Mouse (Mus musculus): ENCODE data around the gene Gm20518. TPM values are rescaled to one million over a fixed set of nuclear protein-coding genes. Genes with fewer than 3 reads are reported as not detected.
A peak's percentile ranks its signal among the peaks of the same experiment; 100 is the strongest.

Gm20518 gene
- total RNA-seq, 1 experiment from 2014 or later, result not detected

- no peak for ATAC-seq (replicated peaks in 1 of 2; ENCODE audit: insufficient read depth in 1 of 2, low FRiP score in 2 of 2, low TSS enrichment in 1 of 2, low read depth in 1 of 2, poor library complexity in 2 of 2, severe bottlenecking in 2 of 2)
These were observed 23.1 kb upstream of the Gm20518 start, which contains the start of gene Gsc2 for GRCm38 (mm10) chr16:17914307-17915249. TSS of gene Gsc2 (minus strand) at chr16:17915059.

GRCm38 (mm10) chr16:17911052-17911595 lies 19.7 kb upstream of the Gm20518 start, which contains the start of gene Ess2:
TSS of gene Ess2 (minus strand) at chr16:17911348.
- ATAC-seq (replicated peaks in 1 of 2; ENCODE audit: insufficient read depth in 1 of 2, low FRiP score in 2 of 2, low TSS enrichment in 1 of 2, low read depth in 1 of 2, poor library complexity in 2 of 2, severe bottlenecking in 2 of 2), result peak; percentile 95 to 98

GRCm38 (mm10) chr16:17898462-17898861 lies 7.0 kb upstream of the Gm20518 start, which contains the start of the genes Dgcr2 and Tssk2:
TSS of gene Dgcr2 (minus strand) at chr16:17898562.
TSS of gene Tssk2 (plus strand) at chr16:17898637.
- no peak for ATAC-seq (replicated peaks in 1 of 2; ENCODE audit: insufficient read depth in 1 of 2, low FRiP score in 2 of 2, low TSS enrichment in 1 of 2, low read depth in 1 of 2, poor library complexity in 2 of 2, severe bottlenecking in 2 of 2)

- ATAC-seq (replicated peaks in 1 of 2; ENCODE audit: insufficient read depth in 1 of 2, low FRiP score in 2 of 2, low TSS enrichment in 1 of 2, low read depth in 1 of 2, poor library complexity in 2 of 2, severe bottlenecking in 2 of 2), result no peak
These were observed 4.6 kb upstream of the Gm20518 start for GRCm38 (mm10) chr16:17896091-17896490.

GRCm38 (mm10) chr16:17893923-17894322 lies 2.5 kb upstream of the Gm20518 start, which contains the start of gene Tssk1:
TSS of gene Tssk1 (plus strand) at chr16:17894223.
- no peak for ATAC-seq (replicated peaks in 1 of 2; ENCODE audit: insufficient read depth in 1 of 2, low FRiP score in 2 of 2, low TSS enrichment in 1 of 2, low read depth in 1 of 2, poor library complexity in 2 of 2, severe bottlenecking in 2 of 2)

GRCm38 (mm10) chr16:17892606-17893005 lies 1.1 kb upstream of the Gm20518 start:
- no peak for ATAC-seq (replicated peaks in 1 of 2; ENCODE audit: insufficient read depth in 1 of 2, low FRiP score in 2 of 2, low TSS enrichment in 1 of 2, low read depth in 1 of 2, poor library complexity in 2 of 2, severe bottlenecking in 2 of 2)

GRCm38 (mm10) chr16:17890917-17891566 lies 429 bp downstream of the Gm20518 start:
- peak; percentile 19 to 36 for ATAC-seq (replicated peaks in 1 of 2; ENCODE audit: insufficient read depth in 1 of 2, low FRiP score in 2 of 2, low TSS enrichment in 1 of 2, low read depth in 1 of 2, poor library complexity in 2 of 2, severe bottlenecking in 2 of 2)

- no peak for ATAC-seq (replicated peaks in 1 of 2; ENCODE audit: insufficient read depth in 1 of 2, low FRiP score in 2 of 2, low TSS enrichment in 1 of 2, low read depth in 1 of 2, poor library complexity in 2 of 2, severe bottlenecking in 2 of 2)
These were observed 1.1 kb downstream of the Gm20518 start for GRCm38 (mm10) chr16:17890342-17890727.

GRCm38 (mm10) chr16:17889689-17890341 lies 1.7 kb downstream of the Gm20518 start:
- no peak for ATAC-seq (replicated peaks in 1 of 2; ENCODE audit: insufficient read depth in 1 of 2, low FRiP score in 2 of 2, low TSS enrichment in 1 of 2, low read depth in 1 of 2, poor library complexity in 2 of 2, severe bottlenecking in 2 of 2)

GRCm38 (mm10) chr16:17884116-17884515 lies 7.4 kb downstream of the Gm20518 start:
- ATAC-seq (replicated peaks in 1 of 2; ENCODE audit: insufficient read depth in 1 of 2, low FRiP score in 2 of 2, low TSS enrichment in 1 of 2, low read depth in 1 of 2, poor library complexity in 2 of 2, severe bottlenecking in 2 of 2), result no peak

- ATAC-seq (replicated peaks in 1 of 2; ENCODE audit: insufficient read depth in 1 of 2, low FRiP score in 2 of 2, low TSS enrichment in 1 of 2, low read depth in 1 of 2, poor library complexity in 2 of 2, severe bottlenecking in 2 of 2), result no peak
These were observed 9.3 kb downstream of the Gm20518 start for GRCm38 (mm10) chr16:17882196-17882595.

- ATAC-seq (replicated peaks in 1 of 2; ENCODE audit: insufficient read depth in 1 of 2, low FRiP score in 2 of 2, low TSS enrichment in 1 of 2, low read depth in 1 of 2, poor library complexity in 2 of 2, severe bottlenecking in 2 of 2), result no peak
These were observed 11.9 kb downstream of the Gm20518 start for GRCm38 (mm10) chr16:17879571-17879970.

GRCm38 (mm10) chr16:17876096-17876495 lies 15.4 kb downstream of the Gm20518 start:
- ATAC-seq (replicated peaks in 1 of 2; ENCODE audit: insufficient read depth in 1 of 2, low FRiP score in 2 of 2, low TSS enrichment in 1 of 2, low read depth in 1 of 2, poor library complexity in 2 of 2, severe bottlenecking in 2 of 2), result no peak

- no peak for ATAC-seq (replicated peaks in 1 of 2; ENCODE audit: insufficient read depth in 1 of 2, low FRiP score in 2 of 2, low TSS enrichment in 1 of 2, low read depth in 1 of 2, poor library complexity in 2 of 2, severe bottlenecking in 2 of 2)
These were observed 16.3 kb downstream of the Gm20518 start for GRCm38 (mm10) chr16:17875174-17875573.

GRCm38 (mm10) chr16:17872995-17873394 lies 18.5 kb downstream of the Gm20518 start:
- ATAC-seq (replicated peaks in 1 of 2; ENCODE audit: insufficient read depth in 1 of 2, low FRiP score in 2 of 2, low TSS enrichment in 1 of 2, low read depth in 1 of 2, poor library complexity in 2 of 2, severe bottlenecking in 2 of 2), result no peak

- no peak for ATAC-seq (replicated peaks in 1 of 2; ENCODE audit: insufficient read depth in 1 of 2, low FRiP score in 2 of 2, low TSS enrichment in 1 of 2, low read depth in 1 of 2, poor library complexity in 2 of 2, severe bottlenecking in 2 of 2)
These were observed 20.2 kb downstream of the Gm20518 start for GRCm38 (mm10) chr16:17871248-17871647.

GRCm38 (mm10) chr16:17865770-17866169 lies 25.7 kb downstream of the Gm20518 start:
- ATAC-seq (replicated peaks in 1 of 2; ENCODE audit: insufficient read depth in 1 of 2, low FRiP score in 2 of 2, low TSS enrichment in 1 of 2, low read depth in 1 of 2, poor library complexity in 2 of 2, severe bottlenecking in 2 of 2), result no peak
